In genomic region chr13:63094317-63095131, GRCm38 (mm10) we compare ENCODE assay signal across 8 mouse cellular contexts.
A peak's percentile ranks its signal among the peaks of the same experiment; 100 is the strongest.
DNase-seq lines count a peak whose midpoint lies in the region; ATAC-seq and TF ChIP-seq lines count a peak whose summit lies in the region.

No protein-coding gene starts in this region.

- 18% methylated on average over 8 of the region's 8 CpGs for WGBS in hindbrain, postnatal 0 days
- 17% methylated on average over 8 of the region's 8 CpGs for WGBS in hindbrain, embryonic 11.5 days
- WGBS in forebrain, postnatal 0 days, result 7% methylated on average over 8 of the region's 8 CpGs
- WGBS in midbrain, embryonic 16.5 days, result 10% methylated on average over 8 of the region's 8 CpGs

- no peak overlapping the region for H3K9ac ChIP-seq in hindbrain, postnatal 0 days (replicated peaks; ENCODE audit: low read length)
- no peak overlapping the region for H3K9ac ChIP-seq in hindbrain, embryonic 11.5 days (ENCODE audit: low read depth, low read length)
- H3K9ac ChIP-seq in forebrain, postnatal 0 days, result no peak overlapping the region
- H3K9ac ChIP-seq in midbrain, embryonic 16.5 days (ENCODE audit: low read depth, low read length), result no peak overlapping the region

- TF ChIP-seq POLR2A in brain, embryonic 14.5 days (IDR thresholded peaks at IDR 0.05; ENCODE audit: borderline replicate concordance, extremely low read depth, insufficient read depth, insufficient read length, poor library complexity, severe bottlenecking), result no peak

- H3K9me3 ChIP-seq in hindbrain, postnatal 0 days (ENCODE audit: low read length), result no peaks in the 10 kb centered on the region
- H3K9me3 ChIP-seq in hindbrain, embryonic 11.5 days (ENCODE audit: control insufficient read depth, low read length), result no peaks in the 10 kb centered on the region
- no peaks in the 10 kb centered on the region for H3K9me3 ChIP-seq in forebrain, postnatal 0 days (ENCODE audit: low read length)
- H3K9me3 ChIP-seq in midbrain, embryonic 16.5 days (replicated peaks; ENCODE audit: control insufficient read depth, low read length, poor library complexity, severe bottlenecking), result no peaks in the 10 kb centered on the region

- no peak for DNase-seq in hindbrain, postnatal 0 days (ENCODE audit: low spot score)
- DNase-seq in hindbrain, embryonic 11.5 days (ENCODE audit: low spot score), result no peak
- peak; percentile 76 for DNase-seq in brain, embryonic 14.5 days (ENCODE audit: low read depth)
- peak; percentile 24 for DNase-seq in forebrain, postnatal 0 days
- DNase-seq in adrenal gland, postnatal 36 days, result no peak
- no peak for DNase-seq in cerebellum, adult 11 months
- DNase-seq in cerebellum, postnatal 4 days (ENCODE audit: low spot score in 2 of 2), result no peak

- H3K4me2 ChIP-seq in hindbrain, postnatal 0 days (ENCODE audit: low read depth, low read length), result no peak overlapping the region
- H3K4me2 ChIP-seq in hindbrain, embryonic 11.5 days (replicated peaks; ENCODE audit: low read depth, low read length), result no peak overlapping the region
- H3K4me2 ChIP-seq in forebrain, postnatal 0 days (ENCODE audit: low read depth), result no peak overlapping the region
- H3K4me2 ChIP-seq in midbrain, embryonic 16.5 days (ENCODE audit: low read length), result no peak overlapping the region

- 0 out of 2 replicates have a peak, but pooled peaks cover 3% of the 10 kb centered on the region for H3K4me1 ChIP-seq in hindbrain, postnatal 0 days (ENCODE audit: insufficient read depth, low read length)
- H3K4me1 ChIP-seq in hindbrain, embryonic 11.5 days (replicated peaks; ENCODE audit: control insufficient read depth, insufficient read depth, low read length), result no peaks in the 10 kb centered on the region
- H3K4me1 ChIP-seq in forebrain, postnatal 0 days (ENCODE audit: insufficient read depth), result no peaks in the 10 kb centered on the region
- no peaks in the 10 kb centered on the region for H3K4me1 ChIP-seq in midbrain, embryonic 16.5 days (ENCODE audit: control insufficient read depth, insufficient read depth, low read length)

- H3K4me3 ChIP-seq in hindbrain, postnatal 0 days (ENCODE audit: low read length), result no peak overlapping the region
- H3K4me3 ChIP-seq in hindbrain, embryonic 11.5 days (ENCODE audit: low read depth, low read length), result no peak overlapping the region
- H3K4me3 ChIP-seq in forebrain, postnatal 0 days (ENCODE audit: low read depth, low read length), result no peak overlapping the region
- H3K4me3 ChIP-seq in midbrain, embryonic 16.5 days (ENCODE audit: low read depth, low read length), result no peak overlapping the region

- no peaks in the 10 kb centered on the region for H3K27me3 ChIP-seq in hindbrain, postnatal 0 days (ENCODE audit: insufficient read depth, low read length)
- H3K27me3 ChIP-seq in hindbrain, embryonic 11.5 days (ENCODE audit: control insufficient read depth, insufficient read depth, low read length), result no peaks in the 10 kb centered on the region
- no peaks in the 10 kb centered on the region for H3K27me3 ChIP-seq in forebrain, postnatal 0 days (ENCODE audit: insufficient read depth, low read length)
- no peaks in the 10 kb centered on the region for H3K27me3 ChIP-seq in midbrain, embryonic 16.5 days (ENCODE audit: control insufficient read depth, insufficient read depth, low read depth, low read length)

- no peak overlapping the region for H3K27ac ChIP-seq in hindbrain, postnatal 0 days
- H3K27ac ChIP-seq in hindbrain, embryonic 11.5 days (ENCODE audit: low read depth, low read length), result no peak overlapping the region
- H3K27ac ChIP-seq in forebrain, postnatal 0 days (ENCODE audit: low read depth, low read length), result no peak overlapping the region
- no peak overlapping the region for H3K27ac ChIP-seq in midbrain, embryonic 16.5 days (ENCODE audit: low read length)

- TF ChIP-seq CTCF in hindbrain, postnatal 0 days (IDR thresholded peaks at IDR 0.05; ENCODE audit: low read depth), result no peak
- TF ChIP-seq CTCF in brain, embryonic 14.5 days (IDR thresholded peaks at IDR 0.05; ENCODE audit: borderline replicate concordance, extremely low read depth, insufficient read depth, insufficient read length), result no peak
- no peak for TF ChIP-seq CTCF in forebrain, postnatal 0 days (IDR thresholded peaks at IDR 0.05; ENCODE audit: low read depth)

- H3K36me3 ChIP-seq in hindbrain, postnatal 0 days (ENCODE audit: insufficient read depth, low read length), result no peaks in the 10 kb centered on the region
- H3K36me3 ChIP-seq in hindbrain, embryonic 11.5 days (ENCODE audit: control insufficient read depth, insufficient read depth, low read length), result no peaks in the 10 kb centered on the region
- no peaks in the 10 kb centered on the region for H3K36me3 ChIP-seq in forebrain, postnatal 0 days (ENCODE audit: insufficient read depth)
- no peaks in the 10 kb centered on the region for H3K36me3 ChIP-seq in midbrain, embryonic 16.5 days (ENCODE audit: control insufficient read depth, insufficient read depth, low read length)

- ATAC-seq in hindbrain, postnatal 0 days, result peak; percentile 5; the same call in 1 of the 2 replicates
- ATAC-seq in hindbrain, embryonic 11.5 days (ENCODE audit: low FRiP score), result no peak
- ATAC-seq in forebrain, postnatal 0 days, result peak; percentile 56
- ATAC-seq in midbrain, embryonic 16.5 days, result peak; percentile 32; the same call in 1 of the 2 replicates

Comparison
In these comparisons a context has a peak if more than half of its experiments do, and no peak if none do; other contexts are left out.
1. DNase-seq: peak in brain, embryonic 14.5 days (single experiment) and forebrain, postnatal 0 days (single experiment); none in hindbrain, postnatal 0 days (single experiment), hindbrain, embryonic 11.5 days (single experiment), adrenal gland, postnatal 36 days (0 of 2), cerebellum, adult 11 months (single experiment) and cerebellum, postnatal 4 days (0 of 2).